Mouse (Mus musculus): ENCODE results near the gene Gmpr2.

DNA sequence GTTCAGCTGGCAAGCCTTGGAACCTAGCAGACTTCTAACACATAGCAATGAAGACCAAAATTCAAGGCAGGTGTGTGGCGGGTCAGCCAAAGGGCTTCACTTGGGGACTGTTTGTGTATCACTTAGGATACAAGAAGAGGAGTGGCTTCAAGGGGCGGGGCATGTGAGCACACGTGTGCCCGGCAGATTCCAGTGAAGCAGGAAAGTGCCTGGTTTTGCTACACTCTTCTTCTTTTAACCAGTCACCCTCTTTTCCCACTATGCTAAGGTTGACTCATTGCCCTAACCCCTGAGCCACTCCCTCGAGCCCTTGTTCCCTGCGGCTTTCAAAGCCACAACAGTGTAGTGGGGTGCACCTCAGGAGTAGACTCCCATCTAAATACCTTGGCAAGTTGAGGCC, 43.2 kb downstream of the Gmpr2 start:
- TF ChIP-seq CTCF (conservative IDR thresholded peaks at IDR 0.05; ENCODE audit: insufficient read depth, insufficient read length, low read depth, low read length) (no peak), POLR2A (IDR thresholded peaks at IDR 0.05; ENCODE audit: low read depth, low read length) (no peak)

Data from kidney, adult 2 months (tissue).